Mouse (Mus musculus) G1E (cell line): ENCODE results near the gene Wscd1.

Source experiments
- CTCF ChIP-seq: IDR thresholded peaks from 2 replicates; pipeline ENCODE4 v1.5.1; 2012; ENCODE audit warnings: low read depth, low read length, inconsistent platforms, mixed read lengths
- GATA1 ChIP-seq: IDR thresholded peaks from 2 replicates; pipeline ENCODE4 v1.6.1; 2012; ENCODE audit warnings: borderline replicate concordance, low read length, inconsistent platforms, mixed read lengths
- GATA2 ChIP-seq: IDR thresholded peaks from 2 replicates; pipeline ENCODE4 v1.6.1; 2012; ENCODE audit warnings: low read depth, low read length, inconsistent platforms, borderline replicate concordance
- POLR2AphosphoS5 ChIP-seq: IDR thresholded peaks from 2 replicates; pipeline ENCODE4 v1.6.1; 2012; ENCODE audit warnings: low read depth, low read length, inconsistent platforms; ENCODE audit not compliant: insufficient replicate concordance
- TAL1 ChIP-seq: conservative IDR thresholded peaks from 2 replicates; pipeline ENCODE4 v1.6.1; 2012; ENCODE audit warnings: low read depth, low read length, inconsistent platforms, mixed read lengths

GRCm38 (mm10) chr11:71820847-71821246, 71.1 kb downstream of the Wscd1 start:
- TF ChIP-seq GATA1 (no peak), CTCF (no peak), TAL1 (no peak), POLR2AphosphoS5 (no peak), GATA2 (no peak)
